Mouse (Mus musculus) olfactory bulb, adult 2 months (tissue): Measurements from ENCODE around the gene Sp100. TPM values are rescaled to one million over a fixed set of nuclear protein-coding genes. Genes with fewer than 3 reads are reported as not detected.

Experiments
- H3K27ac ChIP-seq: fragments of 200-500 bp; 2 replicates; pipeline ENCODE4 v1.5.1; 2012; ENCODE audit warnings: low read depth, low read length; ENCODE audit not compliant: insufficient read depth
- H3K4me1 ChIP-seq: fragments of 200-500 bp; 2 replicates; pipeline ENCODE4 v1.6.1; 2012; ENCODE audit warnings: low read length; ENCODE audit not compliant: control insufficient read depth, insufficient read depth
- H3K4me3 ChIP-seq: fragments of 200-500 bp; 2 replicates; pipeline ENCODE4 v1.5.1; 2012; ENCODE audit warnings: mild to moderate bottlenecking, low read depth, low read length, moderate library complexity; ENCODE audit not compliant: insufficient read depth
- CTCF ChIP-seq: fragments of 200-500 bp; IDR thresholded peaks from 2 replicates; pipeline ENCODE4 v1.5.1; 2012; ENCODE audit warnings: low read depth, mild to moderate bottlenecking, low read length, moderate library complexity; ENCODE audit not compliant: insufficient read depth
- POLR2A ChIP-seq: fragments of 200-500 bp; IDR thresholded peaks from 2 replicates; pipeline ENCODE4 v1.6.1; 2012; ENCODE audit warnings: mild to moderate bottlenecking, low read depth, low read length, moderate library complexity; ENCODE audit not compliant: insufficient read depth
- WGBS: fragments of 180-500 bp; shearing (Covaris S2); methylation state at CpG from one replicate; pipeline ENCODE4 v1.1.7; 2018; 5-methylcytosine and 5-hydroxymethylcytosine counted together
- polyA plus RNA-seq: library from polyadenylated mRNA; stranded (reverse); fragments of >200 nt; gene quantifications from 2 replicates; pipeline ENCODE4 v1.2.4, GENCODE M21; 2012; ENCODE audit warnings: low replicate concordance; ENCODE audit not compliant: missing spikeins, insufficient read depth, insufficient read length

Gene Sp100
- polyA plus RNA-seq, 1 experiment: not detected

DNA sequence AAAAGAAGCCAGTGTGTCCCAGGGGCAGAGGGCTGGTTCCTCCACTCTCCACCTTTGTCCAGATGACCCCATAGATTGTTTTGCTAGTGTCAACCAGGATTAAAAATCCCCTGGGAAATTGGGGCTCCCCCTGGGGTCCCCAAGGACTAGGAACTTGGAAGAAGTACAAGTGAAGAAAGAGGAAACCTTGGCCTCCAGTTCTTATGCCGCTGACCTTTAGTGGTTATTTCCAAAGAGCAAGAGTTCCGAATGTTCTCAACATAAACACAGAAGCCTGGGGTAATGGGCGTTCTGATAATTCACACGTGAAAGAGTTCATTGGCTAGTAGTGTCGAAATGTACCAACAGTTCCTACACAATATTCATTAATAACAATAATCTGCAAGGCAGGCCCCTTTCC lies 96.7 kb downstream of the Sp100 start:
- no peak for TF ChIP-seq POLR2A
- no peak overlapping the region for H3K27ac ChIP-seq
- WGBS: 92% methylated on average over 5 of the region's 5 CpGs
- no peak overlapping the region for H3K4me3 ChIP-seq
- peaks cover 8% of the 10 kb centered on the region for H3K4me1 ChIP-seq

DNA sequence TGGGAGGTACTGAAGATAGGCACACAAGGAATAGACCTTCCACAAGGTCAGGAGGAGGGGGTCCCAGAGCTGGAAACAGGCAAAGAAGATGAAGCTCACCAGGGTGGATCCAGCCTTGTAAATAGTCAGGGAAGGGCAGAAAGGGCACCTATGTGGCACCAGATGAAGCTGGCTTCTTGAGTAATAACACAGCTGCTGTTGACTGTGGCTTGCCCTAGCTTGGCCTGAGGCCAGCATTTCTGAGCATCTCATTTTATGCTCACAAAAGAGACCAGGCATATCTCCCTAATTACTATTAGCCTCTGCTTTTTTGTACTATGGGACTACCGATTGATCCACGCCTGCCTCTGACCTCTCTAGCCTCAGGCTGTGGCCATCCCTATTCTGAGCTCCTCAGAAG lies 100.0 kb downstream of the Sp100 start:
- H3K27ac ChIP-seq: no peak overlapping the region
- WGBS: 65% methylated on average over 2 of the region's 2 CpGs
- TF ChIP-seq CTCF: no peak
- TF ChIP-seq POLR2A: no peak
- H3K4me3 ChIP-seq: no peak overlapping the region
- H3K4me1 ChIP-seq: peaks cover 9% of the 10 kb centered on the region

DNA sequence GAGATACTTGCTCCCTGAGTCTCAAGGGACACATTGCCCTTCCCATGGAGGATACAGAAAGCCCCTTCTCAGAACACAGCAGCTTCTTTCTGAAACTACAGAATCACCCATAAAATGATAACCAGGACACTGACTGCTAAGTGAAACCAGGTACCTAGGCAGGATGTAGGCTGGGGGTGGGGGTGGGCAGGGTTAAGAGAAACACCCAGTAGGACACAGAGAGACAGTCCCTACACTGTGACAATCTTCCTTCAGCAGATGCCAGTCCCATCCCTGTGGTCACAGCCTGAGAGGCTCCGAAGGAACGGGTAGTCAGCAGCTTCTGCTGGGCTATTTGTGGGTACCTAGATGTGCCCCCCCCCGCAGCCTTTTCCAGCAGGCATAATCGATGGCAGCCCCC lies 100.9 kb downstream of the Sp100 start:
- TF ChIP-seq CTCF: no peak
- TF ChIP-seq POLR2A: no peak
- H3K4me3 ChIP-seq: no peak overlapping the region
- 88% methylated on average over 4 of the region's 4 CpGs for WGBS
- H3K4me1 ChIP-seq: peaks cover 9% of the 10 kb centered on the region
- no peak overlapping the region for H3K27ac ChIP-seq

DNA sequence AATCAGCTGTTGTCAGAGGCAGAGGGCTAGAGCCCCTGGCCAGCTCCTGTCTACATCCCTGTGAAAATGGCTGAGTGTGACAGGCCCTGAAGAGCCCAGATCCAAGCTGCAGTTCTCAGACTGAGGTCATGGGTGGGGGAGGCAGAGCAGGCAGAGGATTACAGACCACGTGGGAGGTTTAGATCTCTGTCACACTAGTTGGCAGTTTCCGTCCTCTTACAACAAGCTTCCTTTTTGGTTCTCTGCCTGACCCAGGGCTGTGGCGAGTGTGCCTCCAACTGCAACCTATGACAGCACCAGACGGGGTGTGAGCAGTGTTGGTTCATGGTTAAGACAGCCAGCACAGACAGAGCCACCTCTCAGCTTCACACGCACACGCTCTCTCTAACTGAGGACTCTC lies 101.7 kb downstream of the Sp100 start:
- 0 out of 2 replicates have a peak overlapping the region, but pooled peaks have one; percentile 1 for H3K27ac ChIP-seq
- 43% methylated on average over 6 of the region's 6 CpGs for WGBS

DNA sequence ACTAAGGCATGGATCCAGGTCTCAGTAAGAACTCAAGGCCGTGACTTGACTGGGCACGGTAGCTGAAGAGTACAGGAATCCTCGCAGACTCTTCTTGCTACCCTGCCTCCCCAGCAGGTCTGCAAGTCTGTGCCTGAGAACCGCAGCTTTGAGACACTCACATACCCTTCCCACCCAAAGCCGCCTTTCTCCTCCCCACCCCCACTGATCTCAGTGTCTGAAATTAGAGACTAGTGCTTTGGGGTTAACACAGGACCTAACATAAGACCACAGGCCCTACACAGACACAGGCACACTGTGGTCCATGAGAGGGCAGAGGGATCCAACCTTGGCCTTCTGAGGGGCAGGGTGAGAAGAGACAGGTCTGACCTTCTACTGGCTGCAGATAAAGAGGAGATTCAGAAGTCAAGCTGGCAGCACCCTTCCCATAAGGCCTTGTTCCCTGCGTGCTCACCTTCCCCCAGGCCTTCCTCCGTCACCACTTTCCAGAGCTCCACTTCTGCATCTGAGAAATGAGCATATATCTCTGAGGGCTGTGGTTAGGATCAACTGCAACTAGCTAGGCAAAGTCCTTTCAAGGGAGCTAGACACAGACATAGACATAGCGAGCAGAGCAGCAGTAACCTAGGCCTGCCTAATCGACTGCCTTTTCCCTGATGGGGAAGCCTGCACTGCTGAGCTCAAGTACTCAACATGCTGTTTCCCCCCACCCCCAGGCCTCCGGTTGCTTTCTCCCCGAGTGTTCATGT lies 102.3 kb downstream of the Sp100 start:
- TF ChIP-seq CTCF (no peak), POLR2A (no peak)
- no peak overlapping the region for H3K4me3 ChIP-seq
- H3K4me1 ChIP-seq: peaks cover 9% of the 10 kb centered on the region
- 76% methylated on average over 11 of the region's 11 CpGs for WGBS
- H3K27ac ChIP-seq: 0 out of 2 replicates have a peak overlapping the region, but pooled peaks have one; percentile 1

More for the DNA sequence above, 101.7 kb downstream of the Sp100 start:
- Histone ChIP-seq H3K4me3 (no peak overlapping the region), H3K4me1 (peaks cover 9% of the 10 kb centered on the region)
- TF ChIP-seq POLR2A (no peak), CTCF (no peak)

DNA sequence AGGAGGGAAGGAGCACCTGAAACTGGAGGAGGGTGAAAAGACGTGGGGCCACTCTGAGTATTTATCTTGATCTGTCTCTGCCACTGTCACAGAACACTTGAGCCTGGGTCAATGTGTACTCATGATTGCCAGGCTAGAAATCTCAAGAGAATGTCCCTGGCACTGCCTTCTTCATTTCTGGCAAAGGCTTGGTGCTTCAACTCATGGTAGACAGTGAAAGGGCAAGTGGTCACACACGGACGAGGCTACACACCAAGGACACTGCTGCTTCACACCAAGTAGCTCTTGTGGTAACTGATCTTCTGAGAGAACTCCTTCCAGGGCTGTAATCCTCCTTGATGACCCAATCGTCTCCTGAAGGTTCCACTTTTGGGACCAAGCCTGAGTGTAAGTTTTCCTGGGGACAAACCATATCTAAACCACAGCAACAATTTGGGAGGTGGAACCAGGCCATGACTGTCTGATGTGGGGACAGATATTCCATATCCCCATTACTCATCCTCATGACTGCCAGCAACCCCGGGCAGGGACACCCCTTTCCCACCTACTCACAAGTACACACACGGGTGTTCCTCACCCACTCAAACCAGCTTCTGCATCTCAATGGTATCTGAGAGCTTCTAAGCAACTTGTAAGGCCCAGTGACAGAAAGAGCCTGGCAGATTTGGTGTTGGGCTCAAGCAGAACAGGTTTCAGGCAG lies 107.9 kb downstream of the Sp100 start:
- no peak overlapping the region for H3K4me3 ChIP-seq
- peaks cover 9% of the 10 kb centered on the region for H3K4me1 ChIP-seq
- no peak overlapping the region for H3K27ac ChIP-seq
- 67% methylated on average over 6 of the region's 6 CpGs for WGBS
- TF ChIP-seq POLR2A (no peak), CTCF (no peak)

DNA sequence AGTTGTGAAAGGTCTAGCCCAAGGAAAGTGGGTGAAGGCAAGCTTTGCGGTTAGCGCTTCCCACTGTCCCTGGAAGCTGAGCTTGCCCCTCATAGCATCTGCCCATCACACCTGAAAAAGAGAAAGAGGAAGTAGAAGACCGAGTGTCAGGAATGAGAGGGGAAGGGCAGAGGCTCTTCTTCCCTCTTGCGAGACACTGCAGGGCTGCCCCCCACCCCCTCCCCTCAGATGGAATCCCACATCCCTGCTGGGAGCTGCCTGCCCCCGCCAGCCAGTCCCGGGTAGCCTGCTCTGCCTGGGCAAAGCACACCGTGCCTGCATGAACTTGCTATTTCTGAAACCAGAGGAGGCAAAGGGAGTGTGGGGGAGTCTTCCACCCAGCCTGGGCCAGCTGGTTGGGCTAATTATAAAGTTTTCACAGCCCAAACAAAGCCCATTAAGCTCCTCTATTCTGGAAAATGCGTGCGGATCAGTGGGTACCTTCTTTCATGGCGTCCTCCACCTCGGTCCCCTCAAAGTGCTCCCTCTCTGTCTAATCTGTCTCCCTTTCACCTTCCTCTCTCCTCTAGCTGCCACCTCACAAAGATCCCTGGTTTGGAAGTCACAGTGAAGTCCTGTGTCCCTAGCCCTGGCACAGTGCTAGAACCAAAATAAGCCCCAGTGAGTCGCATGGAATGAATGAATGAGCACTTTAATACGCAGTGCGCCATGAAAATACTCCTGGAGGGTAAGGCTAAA lies 108.6 kb downstream of the Sp100 start:
- 23% methylated on average over 14 of the region's 14 CpGs for WGBS
- Histone ChIP-seq H3K27ac (no peak overlapping the region), H3K4me3 (no peak overlapping the region), H3K4me1 (peaks cover 9% of the 10 kb centered on the region)
- TF ChIP-seq POLR2A (no peak), CTCF (no peak)

GRCm38 (mm10) chr1:85758969-85759293 lies 109.1 kb downstream of the Sp100 start:
- no peak for TF ChIP-seq CTCF
- no peak overlapping the region for H3K4me3 ChIP-seq
- peaks cover 9% of the 10 kb centered on the region for H3K4me1 ChIP-seq
- 8% methylated on average over 1 of the region's 1 CpGs for WGBS
- H3K27ac ChIP-seq: no peak overlapping the region

Other genes with a start within 250 kb of the Sp100 start
- not detected in 2 replicates for gene G530012D18Rik, start 74.3 kb upstream of the Sp100 start, polyA plus RNA-seq
- 241 TPM in 1 of 2 replicates, not detected in the other for gene Sp110, start 51.2 kb upstream of the Sp100 start, polyA plus RNA-seq
- gene Sp140, start 49.6 kb upstream of the Sp100 start, polyA plus RNA-seq: not detected in 2 replicates
- gene A630001G21Rik, start 128.7 kb downstream of the Sp100 start, polyA plus RNA-seq: not detected in 2 replicates
- gene Cab39, start 143.5 kb downstream of the Sp100 start, polyA plus RNA-seq: 256 TPM in 1 of 2 replicates, not detected in the other
- gene Itm2c, start 244.3 kb downstream of the Sp100 start, polyA plus RNA-seq: not detected in 2 replicates